Mouse (Mus musculus) urinary bladder, postnatal 14 days (tissue): Measurements from ENCODE around the gene Pdhx.
A peak's percentile ranks its signal among the peaks of the same experiment; 100 is the strongest.

Source experiments
- DNase-seq: peaks from one replicate; pipeline ENCODE4 v3.0.0; 2021; ENCODE audit warnings: low spot score

Pdhx gene

GRCm38 (mm10) chr2:103058266-103058665 lies 15.0 kb downstream of the Pdhx start:
- no peak for DNase-seq

GRCm38 (mm10) chr2:103055820-103056219 lies 17.5 kb downstream of the Pdhx start:
- no peak for DNase-seq

GRCm38 (mm10) chr2:103051937-103052893 lies 21.1 kb downstream of the Pdhx start:
- DNase-seq, result no peak

- no peak for DNase-seq
Measured at GRCm38 (mm10) chr2:103045286-103045685, 28.0 kb downstream of the Pdhx start.

GRCm38 (mm10) chr2:103040896-103041295 lies 32.4 kb downstream of the Pdhx start:
- no peak for DNase-seq

- no peak for DNase-seq
Measured at GRCm38 (mm10) chr2:103037831-103038230, 35.5 kb downstream of the Pdhx start.

GRCm38 (mm10) chr2:103022728-103023127 lies 50.6 kb downstream of the Pdhx start:
- no peak for DNase-seq

- no peak for DNase-seq
Measured at GRCm38 (mm10) chr2:103020191-103020987, 52.9 kb downstream of the Pdhx start.

GRCm38 (mm10) chr2:103018817-103019494 lies 54.4 kb downstream of the Pdhx start:
- DNase-seq, result no peak

GRCm38 (mm10) chr2:103017391-103017824 lies 55.9 kb downstream of the Pdhx start:
- DNase-seq, result no peak

GRCm38 (mm10) chr2:103016089-103016488 lies 57.2 kb downstream of the Pdhx start:
- DNase-seq, result no peak

GRCm38 (mm10) chr2:103012782-103013575 lies 60.3 kb downstream of the Pdhx start:
- no peak for DNase-seq

GRCm38 (mm10) chr2:103008221-103008620 lies 65.1 kb downstream of the Pdhx start:
- no peak for DNase-seq

GRCm38 (mm10) chr2:103004599-103004998 lies 68.7 kb downstream of the Pdhx start:
- DNase-seq, result no peak

GRCm38 (mm10) chr2:102999153-102999575 lies 74.1 kb downstream of the Pdhx start:
- DNase-seq, result no peak

GRCm38 (mm10) chr2:102998356-102998755 lies 75.0 kb downstream of the Pdhx start:
- DNase-seq, result no peak

- no peak for DNase-seq
Measured at GRCm38 (mm10) chr2:102997874-102998273, 75.4 kb downstream of the Pdhx start.

- DNase-seq, result no peak
Measured at GRCm38 (mm10) chr2:102993841-102994607, 79.3 kb downstream of the Pdhx start.

- DNase-seq, result no peak
Measured at GRCm38 (mm10) chr2:102992405-102992804, 80.9 kb downstream of the Pdhx start.

GRCm38 (mm10) chr2:102990301-102990702 lies 83.0 kb downstream of the Pdhx start:
- no peak for DNase-seq

GRCm38 (mm10) chr2:102989446-102989845 lies 83.9 kb downstream of the Pdhx start:
- peak; percentile 26 for DNase-seq
